Mouse (Mus musculus) ES-E14 (cell line): ENCODE data around the gene Slc2a12. TPM values are rescaled to one million over a fixed set of nuclear protein-coding genes. Genes with fewer than 3 reads are reported as not detected.
A peak's percentile ranks its signal among the peaks of the same experiment; 100 is the strongest.

Source experiments
- DNase-seq: peaks from one replicate; pipeline ENCODE4 v3.0.0-alpha.2; 2013; ENCODE audit warnings: low read depth, low spot score
- H3K27ac ChIP-seq: 2 replicates; pipeline ENCODE4 v1.5.1; 2012; ENCODE audit warnings: low read depth, mild to moderate bottlenecking, low read length, moderate library complexity, mixed read lengths; ENCODE audit not compliant: poor library complexity, insufficient read depth, severe bottlenecking
- H3K36me3 ChIP-seq: 2 replicates; pipeline ENCODE4 v1.6.1; 2012; ENCODE audit warnings: mild to moderate bottlenecking, low read length, moderate library complexity, mixed read lengths; ENCODE audit not compliant: control insufficient read depth, poor library complexity, insufficient read depth, severe bottlenecking
- H3K4me1 ChIP-seq, 2 experiments: fragments of 150-350 bp in 1 of 2; sonication (generic) in 1 of 2; 2 replicates each; pipeline ENCODE4 v1.6.1; 2012; ENCODE audit warnings: low read length in 2 of 2, mild to moderate bottlenecking in 1 of 2, mixed read lengths in 1 of 2; ENCODE audit not compliant: control insufficient read depth in 2 of 2, insufficient read depth in 2 of 2, poor library complexity in 1 of 2
- H3K4me3 ChIP-seq, 2 experiments: fragments of 150-350 bp in 1 of 2; sonication (generic) in 1 of 2; 2 replicates each; pipeline ENCODE4 v1.5.1; 2012; ENCODE audit warnings: low read length in 2 of 2, low read depth in 1 of 2, mild to moderate bottlenecking in 1 of 2, mixed read lengths in 1 of 2; ENCODE audit not compliant: insufficient read depth in 1 of 2, poor library complexity in 1 of 2, severe bottlenecking in 1 of 2
- H3K9ac ChIP-seq: 2 replicates; pipeline ENCODE4 v1.6.1; 2012; ENCODE audit warnings: low read depth, mild to moderate bottlenecking, low read length, mixed read lengths; ENCODE audit not compliant: poor library complexity, insufficient read depth, severe bottlenecking
- H3K9me3 ChIP-seq: fragments of 150-350 bp; sonication (generic); 2 replicates; pipeline ENCODE4 v1.6.1; 2012; ENCODE audit warnings: low read depth, mild to moderate bottlenecking, low read length; ENCODE audit not compliant: control insufficient read depth, insufficient read depth
- CHD2 ChIP-seq: IDR thresholded peaks from 2 replicates; pipeline ENCODE4 v1.6.1; 2014; ENCODE audit warnings: mild to moderate bottlenecking, low read depth, low read length, inconsistent platforms
- HCFC1 ChIP-seq: IDR thresholded peaks from 2 replicates; pipeline ENCODE4 v1.6.1; 2012; ENCODE audit warnings: low read length, inconsistent platforms, borderline replicate concordance; ENCODE audit not compliant: insufficient read depth
- MAFK ChIP-seq: IDR thresholded peaks from 2 replicates; pipeline ENCODE4 v1.6.1; 2014; ENCODE audit warnings: mild to moderate bottlenecking, low read depth, low read length, inconsistent platforms; ENCODE audit not compliant: insufficient read depth
- ZC3H11A ChIP-seq: IDR thresholded peaks from 2 replicates; pipeline ENCODE4 v1.6.1; 2012; ENCODE audit warnings: low read depth, mild to moderate bottlenecking, inconsistent platforms, low read length, borderline replicate concordance
- ZNF384 ChIP-seq: IDR thresholded peaks from 2 replicates; pipeline ENCODE4 v1.6.1; 2012; ENCODE audit warnings: low read depth, low read length, inconsistent platforms
- in situ Hi-C, 2 experiments: fragments of 600-800 bp; cut with MboI; formaldehyde crosslinking; loops; one replicate each; pipeline ENCODE4 v1.15.1; 2025; ENCODE audit warnings: low sequenced_read_pairs in 2 of 2, inconsistent platforms in 1 of 2; ENCODE audit not compliant: unreplicated experiment in 2 of 2
- total RNA-seq: library from RNA; depleted of rRNA; stranded (reverse); fragments of 300-350 nt; gene quantifications from 2 replicates; pipeline ENCODE4 v1.2.3, GENCODE M21; 2012

The Slc2a12 gene
- total RNA-seq, 1 experiment, result 0.54 TPM

DNA sequence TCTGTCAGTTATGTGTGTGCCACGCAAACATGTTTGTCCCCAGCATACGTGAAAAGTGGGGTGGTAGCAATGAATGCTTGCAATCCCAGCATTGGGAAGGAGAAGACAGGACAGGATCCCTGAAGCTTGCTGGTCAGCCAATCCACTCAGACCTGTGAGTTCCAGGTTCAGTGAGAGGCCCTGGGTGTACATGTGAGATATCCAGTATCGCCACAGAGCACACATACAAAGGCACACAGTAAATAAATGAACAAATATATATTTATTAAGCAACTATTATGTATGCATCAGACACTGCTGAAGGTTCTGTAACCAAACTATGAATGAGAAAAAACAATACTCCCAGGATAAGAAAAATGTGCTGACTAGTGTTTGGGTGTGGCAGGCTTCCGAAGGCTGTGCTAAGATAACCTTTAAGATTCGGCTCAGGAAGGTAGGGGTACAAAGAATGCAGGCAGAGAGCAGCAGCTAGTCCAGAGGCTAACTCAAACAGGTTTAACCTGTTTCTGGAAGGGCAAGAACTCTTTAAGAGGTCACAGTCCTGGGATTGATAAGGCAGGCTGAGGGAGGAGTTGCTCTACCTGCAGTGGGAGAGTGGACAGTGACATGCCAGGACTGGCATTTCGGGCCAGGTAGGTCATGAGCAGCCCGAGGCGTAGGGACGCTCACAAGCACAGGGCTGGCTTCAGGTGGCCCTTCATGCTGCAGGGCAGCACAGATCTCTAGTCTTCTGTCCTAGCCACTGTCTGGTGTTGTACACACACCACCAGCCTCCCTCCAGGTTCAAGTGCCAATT lies 53.5 kb downstream of the Slc2a12 start:
- Histone ChIP-seq H3K27ac (peak overlapping the region; percentile 74; the same call in 1 of the 2 replicates), H3K36me3 (no peaks in the 10 kb centered on the region; the same call in 1 of the 2 replicates), H3K9me3 (no peaks in the 10 kb centered on the region), H3K4me3 (no peak overlapping the region), H3K4me1 (peaks cover 2 to 18% of the 10 kb centered on the region in 2 experiments; a peak in 2 of 4 replicates), H3K9ac (no peak overlapping the region)
- no peak for DNase-seq
- TF ChIP-seq HCFC1 (no peak), ZC3H11A (no peak), CHD2 (peak; percentile 28; the same call in 1 of the 2 replicates), MAFK (peak; percentile 76), ZNF384 (no peak)
- in situ Hi-C loops, result no loop called here

DNA sequence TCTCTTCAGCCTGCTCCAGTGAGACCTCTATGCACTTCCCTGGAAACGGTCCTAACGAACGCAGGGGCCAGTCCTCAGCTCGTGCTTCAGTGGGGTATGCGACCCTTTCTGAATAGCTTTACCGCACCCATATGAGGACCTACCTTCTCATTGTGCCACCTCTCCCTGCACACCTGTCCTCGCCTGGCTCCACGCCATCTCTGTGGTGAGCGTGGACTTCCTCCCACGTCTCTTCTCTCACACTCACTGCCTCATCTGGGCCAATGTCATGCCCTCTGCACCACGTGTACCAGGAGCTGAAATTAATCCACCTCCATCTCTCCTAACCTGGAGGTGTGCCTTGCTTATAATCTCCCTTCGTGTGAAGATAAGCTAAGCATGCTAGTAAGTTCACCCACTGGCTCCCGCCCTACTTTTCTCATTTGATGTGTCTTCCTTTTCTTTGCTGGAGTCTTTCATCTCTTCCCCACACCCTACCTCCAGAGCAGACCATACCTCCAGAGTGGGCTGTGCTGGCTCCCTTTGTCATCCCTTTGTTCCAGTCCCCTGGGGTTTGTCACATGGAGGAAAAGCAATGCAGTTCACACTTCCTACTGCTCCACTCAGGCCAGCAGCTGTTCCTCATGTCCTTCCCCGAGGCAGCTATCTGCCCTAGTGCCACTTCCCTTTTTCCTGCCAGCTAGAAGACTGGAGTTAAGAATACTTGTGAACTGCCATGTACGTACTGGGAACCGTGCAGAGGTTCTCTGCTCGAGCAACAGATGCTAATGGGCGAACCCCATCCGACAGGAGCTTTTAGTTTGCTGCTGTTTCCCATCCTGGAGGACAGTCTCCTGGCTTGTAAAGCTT lies 54.9 kb downstream of the Slc2a12 start:
- Histone ChIP-seq H3K9me3 (no peaks in the 10 kb centered on the region), H3K9ac (no peak overlapping the region), H3K4me1 (peaks cover 2 to 18% of the 10 kb centered on the region in 2 experiments; a peak in 2 of 4 replicates), H3K36me3 (no peaks in the 10 kb centered on the region; the same call in 1 of the 2 replicates), H3K27ac (no peak overlapping the region), H3K4me3 (no peak overlapping the region)
- in situ Hi-C loops, result no loop called here
- TF ChIP-seq CHD2 (no peak), HCFC1 (no peak), ZC3H11A (no peak), ZNF384 (no peak)
- DNase-seq, result no peak

GRCm38 (mm10) chr10:22700773-22701172 lies 56.0 kb downstream of the Slc2a12 start:
- H3K9me3 ChIP-seq, result no peaks in the 10 kb centered on the region
- H3K27ac ChIP-seq, result no peak overlapping the region
- peaks cover 2 to 18% of the 10 kb centered on the region in 2 experiments; a peak in 2 of 4 replicates for H3K4me1 ChIP-seq
- in situ Hi-C loops, result no loop called here
- H3K36me3 ChIP-seq, result peaks cover 1% of the 10 kb centered on the region; the same call in 1 of the 2 replicates
- no peak for DNase-seq
- no peak for TF ChIP-seq MAFK
- TF ChIP-seq CHD2, result no peak
- TF ChIP-seq ZNF384, result no peak
- no peak for TF ChIP-seq ZC3H11A
- no peak for TF ChIP-seq HCFC1
- no peak overlapping the region for H3K9ac ChIP-seq
- no peak overlapping the region for H3K4me3 ChIP-seq

DNA sequence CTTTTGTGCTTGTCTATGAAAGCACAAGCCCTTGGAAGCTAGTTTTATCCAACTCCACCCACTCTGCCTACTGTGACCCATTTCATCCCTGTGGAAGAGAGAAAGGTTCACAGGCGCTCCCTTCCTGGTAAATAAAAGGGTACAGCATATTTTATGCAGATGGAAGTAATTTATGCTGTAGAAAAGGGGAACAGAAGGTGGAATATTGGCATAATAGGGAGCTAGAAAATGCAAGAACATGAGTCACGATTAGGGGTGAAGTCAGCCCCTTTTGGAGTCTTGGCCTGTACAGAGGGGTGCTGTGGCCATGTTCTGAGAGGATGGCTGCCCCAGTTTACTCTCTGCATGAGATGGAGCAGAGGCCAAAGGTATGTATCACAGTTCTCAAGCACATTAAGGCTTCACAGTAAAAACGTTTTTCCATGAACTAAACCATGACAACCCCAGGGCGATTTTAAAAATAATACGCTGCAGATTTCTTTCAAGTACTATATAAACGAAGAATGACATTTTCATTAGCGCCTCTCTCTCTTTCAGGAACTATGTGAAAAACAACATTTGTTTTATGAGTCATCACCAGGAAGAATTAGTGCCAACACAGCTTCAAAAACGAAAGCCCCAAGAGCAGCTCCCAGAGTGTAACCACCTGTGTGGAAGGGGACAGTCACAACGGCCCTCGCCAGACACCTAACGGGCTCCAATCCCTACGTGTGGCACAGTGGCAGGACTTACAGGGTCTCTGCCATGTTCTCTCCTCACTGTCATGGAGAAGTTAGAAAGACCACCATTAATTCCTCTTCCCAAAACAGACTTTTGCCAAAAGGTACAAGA lies 56.9 kb downstream of the Slc2a12 start:
- H3K4me3 ChIP-seq, result no peak overlapping the region
- TF ChIP-seq CHD2, result no peak
- no peak for TF ChIP-seq HCFC1
- no peak for TF ChIP-seq ZNF384
- no peak for TF ChIP-seq MAFK
- H3K4me1 ChIP-seq, result peaks cover 2 to 18% of the 10 kb centered on the region in 2 experiments; a peak in 2 of 4 replicates
- no peaks in the 10 kb centered on the region for H3K9me3 ChIP-seq
- no peak overlapping the region for H3K27ac ChIP-seq
- in situ Hi-C loops, result no loop called here
- no peak for DNase-seq
- peaks cover 5% of the 10 kb centered on the region for H3K36me3 ChIP-seq
- H3K9ac ChIP-seq, result no peak overlapping the region
